Mouse (Mus musculus) embryonic facial prominence, embryonic 11.5 days (tissue): ENCODE measurements around the gene Ttl. TPM values are rescaled to one million over a fixed set of nuclear protein-coding genes. Genes with fewer than 3 reads are reported as not detected.

ENCODE experiments used
- polyA plus RNA-seq: library from polyadenylated mRNA; unstranded; fragments of >200 nt; fragmentation: Nextera tagmentation; extraction: Ambion mirVana; gene quantifications from 2 replicates; pipeline ENCODE4 v1.2.1, GENCODE M21; 2014

Ttl gene
- polyA plus RNA-seq, 1 experiment from 2014 or later, result 15.7 TPM

Other genes with a start within 250 kb of the Ttl start
- gene Tmem87b, start 247.8 kb upstream of the Ttl start, polyA plus RNA-seq, result 24.9 and 26.6 TPM in 2 replicates
- 1.6 and 2.7 TPM in 2 replicates for gene Fbln7, start 203.0 kb upstream of the Ttl start, polyA plus RNA-seq
- 10.9 and 11.0 TPM in 2 replicates for gene Zc3h8, start 121.9 kb upstream of the Ttl start, polyA plus RNA-seq
- 1.2 and 1.7 TPM in 2 replicates for gene Zc3h6, start 98.5 kb upstream of the Ttl start, polyA plus RNA-seq
- gene Gm10762, start 98.2 kb upstream of the Ttl start, polyA plus RNA-seq, result 19.2 and 20.6 TPM in 2 replicates
- gene Vinac1, start 17.8 kb upstream of the Ttl start, polyA plus RNA-seq, result 0.20 TPM in 1 of 2 replicates, not detected in the other
- 21.5 and 22.2 TPM in 2 replicates for gene Polr1b, start 35.1 kb downstream of the Ttl start, polyA plus RNA-seq
- 26.8 and 29.0 TPM in 2 replicates for gene Chchd5, start 63.8 kb downstream of the Ttl start, polyA plus RNA-seq
- 50.5 and 51.6 TPM in 2 replicates for gene Slc20a1, start 132.8 kb downstream of the Ttl start, polyA plus RNA-seq
- 101 and 111 TPM in 2 replicates for gene Ckap2l, start 231.3 kb downstream of the Ttl start, polyA plus RNA-seq
- 0.13 TPM in 1 of 2 replicates, not detected in the other for gene Il1a, start 244.0 kb downstream of the Ttl start, polyA plus RNA-seq